Comparison of ENCODE assay signal across 8 mouse cellular contexts in genomic region chr14:55660636-55661035, GRCm38 (mm10). TPM values are rescaled to one million over a fixed set of nuclear protein-coding genes. Genes with fewer than 3 reads are reported as not detected.
DNase-seq lines count a peak whose midpoint lies in the region; ATAC-seq and TF ChIP-seq lines count a peak whose summit lies in the region.

No protein-coding gene starts in this region.

- H3K4me3 ChIP-seq in heart, embryonic 10.5 days, result peak overlapping the region; percentile 80
- H3K4me3 ChIP-seq in CH12.LX (replicated peaks in 1 of 3; ENCODE audit: low read depth in 2 of 3, low read length in 2 of 3, poor library complexity in 1 of 3), result peak overlapping the region in 2 of 3 experiments; percentile 70 to 79
- peak overlapping the region; percentile 69 for H3K4me3 ChIP-seq in forebrain, embryonic 12.5 days (replicated peaks)
- H3K4me3 ChIP-seq in liver, embryonic 11.5 days (ENCODE audit: low read depth, low read length), result peak overlapping the region; percentile 71
- H3K4me3 ChIP-seq in left cerebral cortex, adult 2 months, result no peak overlapping the region; the same call in 1 of the 2 replicates

- no peak for DNase-seq in heart, embryonic 10.5 days (ENCODE audit: low spot score)
- no peak for DNase-seq in heart, adult 9 months (ENCODE audit: low spot score in 2 of 2)
- no peak for DNase-seq in CH12.LX (ENCODE audit: extremely low read depth)
- DNase-seq in liver, embryonic 11.5 days (ENCODE audit: low spot score), result no peak
- DNase-seq in Muller cell, postnatal 12 days (ENCODE audit: inconsistent ontology term), result no peak
- no peak for DNase-seq in layer of hippocampus, postnatal 10 days (ENCODE audit: low spot score in 2 of 2)
- no peak for DNase-seq in left cerebral cortex, adult 2 months (ENCODE audit: extremely low spot score in 1 of 2, low spot score in 2 of 2)

- H3K9ac ChIP-seq in CH12.LX (ENCODE audit: insufficient read depth, low read depth), result no peak overlapping the region
- H3K9ac ChIP-seq in forebrain, embryonic 12.5 days, result no peak overlapping the region
- no peak overlapping the region for H3K9ac ChIP-seq in liver, embryonic 11.5 days (ENCODE audit: low read depth, low read length)

- no peak for TF ChIP-seq EP300 in CH12.LX (IDR thresholded peaks at IDR 0.05; ENCODE audit: low read length)

- ATAC-seq in forebrain, embryonic 12.5 days (ENCODE audit: low FRiP score), result no peak; the same call in 1 of the 2 replicates
- peak; percentile 13; the same call in 1 of the 2 replicates for ATAC-seq in liver, embryonic 11.5 days (replicated peaks; ENCODE audit: low FRiP score)

- peaks cover 44% of the 10 kb centered on the region for H3K36me3 ChIP-seq in heart, embryonic 10.5 days
- H3K36me3 ChIP-seq in CH12.LX (replicated peaks in 1 of 2; ENCODE audit: control insufficient read depth in 1 of 2, insufficient read depth in 1 of 2, low read length in 1 of 2), result peaks cover 21 to 62% of the 10 kb centered on the region in 2 experiments
- H3K36me3 ChIP-seq in forebrain, embryonic 12.5 days (replicated peaks), result peaks cover 34% of the 10 kb centered on the region
- peaks cover 10% of the 10 kb centered on the region; the same call in 1 of the 2 replicates for H3K36me3 ChIP-seq in liver, embryonic 11.5 days (ENCODE audit: control insufficient read depth, insufficient read depth, low read length)

- dilution Hi-C loops in CH12.LX (cut with MboI; ENCODE audit: extremely low pct_ligation_motif_present, extremely low pct_unique_long_range_greater_than_20kb, low sequenced_read_pairs), result no loop called here

- peaks cover 12% of the 10 kb centered on the region; the same call in 1 of the 2 replicates for H3K4me1 ChIP-seq in heart, embryonic 10.5 days
- H3K4me1 ChIP-seq in CH12.LX (ENCODE audit: control insufficient read depth in 1 of 2, insufficient read depth in 2 of 2), result peaks cover 0 to 16% of the 10 kb centered on the region in 2 experiments; a peak in 2 of 4 replicates
- peaks cover 13% of the 10 kb centered on the region for H3K4me1 ChIP-seq in forebrain, embryonic 12.5 days
- H3K4me1 ChIP-seq in liver, embryonic 11.5 days (replicated peaks; ENCODE audit: control insufficient read depth, insufficient read depth, low read length), result peaks cover 8% of the 10 kb centered on the region; the same call in 1 of the 2 replicates

- H3K4me2 ChIP-seq in CH12.LX (ENCODE audit: insufficient read depth, low read depth, poor library complexity, severe bottlenecking), result no peak overlapping the region; the same call in 1 of the 2 replicates
- peak overlapping the region; percentile 58; the same call in 1 of the 2 replicates for H3K4me2 ChIP-seq in forebrain, embryonic 12.5 days
- H3K4me2 ChIP-seq in liver, embryonic 11.5 days, result peak overlapping the region; percentile 64

- H3K9me3 ChIP-seq in heart, embryonic 10.5 days, result no peaks in the 10 kb centered on the region
- H3K9me3 ChIP-seq in CH12.LX (replicated peaks; ENCODE audit: low read length), result no peaks in the 10 kb centered on the region
- no peaks in the 10 kb centered on the region for H3K9me3 ChIP-seq in forebrain, embryonic 12.5 days
- H3K9me3 ChIP-seq in liver, embryonic 11.5 days (ENCODE audit: control insufficient read depth, low read length), result no peaks in the 10 kb centered on the region

- TF ChIP-seq CTCF in CH12.LX (conservative IDR thresholded peaks at IDR 0.05 in 1 of 2, IDR thresholded peaks at IDR 0.05 in 1 of 2; ENCODE audit: low read depth in 2 of 2, low read length in 2 of 2), result no peak
- TF ChIP-seq CTCF in left cerebral cortex, adult 2 months (IDR thresholded peaks at IDR 0.05), result no peak

- H3K27me3 ChIP-seq in heart, embryonic 10.5 days (ENCODE audit: insufficient read depth, poor library complexity, severe bottlenecking), result no peaks in the 10 kb centered on the region
- H3K27me3 ChIP-seq in CH12.LX (replicated peaks), result no peaks in the 10 kb centered on the region
- no peaks in the 10 kb centered on the region for H3K27me3 ChIP-seq in forebrain, embryonic 12.5 days
- H3K27me3 ChIP-seq in liver, embryonic 11.5 days (replicated peaks; ENCODE audit: control insufficient read depth, insufficient read depth, low read length), result no peaks in the 10 kb centered on the region

- TF ChIP-seq RAD21 in CH12.LX (IDR thresholded peaks at IDR 0.05; ENCODE audit: low read depth, low read length), result no peak

- no peak for TF ChIP-seq POLR2A in CH12.LX (IDR thresholded peaks at IDR 0.05; ENCODE audit: low read depth, low read length)

- WGBS in heart, embryonic 10.5 days, result 50% methylated on average over 2 of the region's 2 CpGs
- 38% methylated on average over 2 of the region's 2 CpGs for whole genome bisulfite sequencing in forebrain, embryonic 12.5 days
- WGBS in liver, embryonic 11.5 days, result 59% methylated on average over 2 of the region's 2 CpGs

- peaks cover 6% of the 10 kb centered on the region for H3K79me2 ChIP-seq in CH12.LX (replicated peaks; ENCODE audit: control insufficient read depth, extremely low read depth, insufficient read depth, poor library complexity, severe bottlenecking)

- intact Hi-C loops in left cerebral cortex, adult 2 months (cut with DNase I), result loop anchor here (1.0 kb wide), 1 partner anchor 11 kb away; the partner anchor contains the start of gene Gmpr2

- H3K27ac ChIP-seq in heart, embryonic 10.5 days, result no peak overlapping the region
- H3K27ac ChIP-seq in CH12.LX (ENCODE audit: insufficient read depth, low read depth), result no peak overlapping the region
- H3K27ac ChIP-seq in forebrain, embryonic 12.5 days, result 0 out of 2 replicates have a peak overlapping the region, but pooled peaks have one; percentile 5
- no peak overlapping the region for H3K27ac ChIP-seq in liver, embryonic 11.5 days (ENCODE audit: low read depth, low read length)
- no peak overlapping the region for H3K27ac ChIP-seq in left cerebral cortex, adult 2 months

- in situ Hi-C loops in CH12.LX (cut with MboI; ENCODE audit: low pct_ligation_motif_present, low pct_unique_long_range_greater_than_20kb, low sequenced_read_pairs), result no loop called here

TF ChIP-seq in CH12.LX, 34 proteins besides CTCF, POLR2A, EP300 and RAD21 (continues in another document):
- no peak for TF ChIP-seq ZKSCAN1 (IDR thresholded peaks at IDR 0.05; ENCODE audit: borderline replicate concordance, low read depth, low read length)
- no peak for TF ChIP-seq JUND (conservative IDR thresholded peaks at IDR 0.05; ENCODE audit: low read depth, low read length)
- 0 out of 2 replicates have a peak, but pooled peaks have one; percentile 44 for TF ChIP-seq CHD2 (IDR thresholded peaks at IDR 0.05; ENCODE audit: low read length)
- TF ChIP-seq SIN3A (IDR thresholded peaks at IDR 0.05; ENCODE audit: low read length), result no peak; the same call in 1 of the 2 replicates
- no peak for TF ChIP-seq GABPA (IDR thresholded peaks at IDR 0.05; ENCODE audit: insufficient replicate concordance, low read depth, low read length)

RNA-seq across cellular contexts. Expression of gene Mdp1, which starts 0.3 kb away (rescaled TPM):
- polyA plus RNA-seq in heart, embryonic 10.5 days (2016; fragmentation: Nextera tagmentation; extraction: Ambion mirVana), result 71.6 and 79.7 TPM in 2 replicates
- 25.1 and 25.6 TPM in 2 replicates for total RNA-seq in CH12.LX (2012; rRNA removed)
- 30.9 and 39.0 TPM in 2 replicates for total RNA-seq in CH12.LX (2014; rRNA removed)
- 23.4 and 26.0 TPM in 2 replicates for polyA plus RNA-seq in CH12.LX (2012; ENCODE audit: insufficient read length, low read depth)
- polyA plus RNA-seq in forebrain, embryonic 12.5 days (2016; fragmentation: Nextera tagmentation; extraction: Ambion mirVana), result 60.5 and 64.5 TPM in 2 replicates
- polyA plus RNA-seq in liver, embryonic 11.5 days (2014; fragmentation: Nextera tagmentation; extraction: Ambion mirVana), result 40.2 and 43.8 TPM in 2 replicates
- 10 to 100 TPM; 47.8 to 50.0 TPM for total RNA-seq in layer of hippocampus, postnatal 10 days (2021)
- total RNA-seq in left cerebral cortex, adult 2 months (2021), result 10 to 100 TPM; 40.6 to 41.6 TPM

RNA-seq across cellular contexts. Expression of gene Tssk4, which starts 10.7 kb away (rescaled TPM):
- polyA plus RNA-seq in heart, embryonic 10.5 days (2016; fragmentation: Nextera tagmentation; extraction: Ambion mirVana), result 0.27 and 0.57 TPM in 2 replicates
- total RNA-seq in CH12.LX (2012; rRNA removed) (0.29 and 0.30 TPM in 2 replicates), CH12.LX (2014; rRNA removed) (0.14 TPM in 1 of 2 replicates, not detected in the other)
- polyA plus RNA-seq in CH12.LX (2012; ENCODE audit: insufficient read length, low read depth), result 0.26 and 0.31 TPM in 2 replicates
- polyA plus RNA-seq in forebrain, embryonic 12.5 days (2016; fragmentation: Nextera tagmentation; extraction: Ambion mirVana), result 0.65 and 0.68 TPM in 2 replicates
- polyA plus RNA-seq in liver, embryonic 11.5 days (2014; fragmentation: Nextera tagmentation; extraction: Ambion mirVana), result 0.47 and 0.49 TPM in 2 replicates
- total RNA-seq in layer of hippocampus, postnatal 10 days (2021), result 1 to 10 TPM; 1.3 to 1.5 TPM
- 1 to 10 TPM in 1 of 2 experiments, under 1 TPM in 1; 0.91 to 1.2 TPM for total RNA-seq in left cerebral cortex, adult 2 months (2021)

RNA-seq across cellular contexts. Expression of gene Gmpr2, which starts 11.1 kb away (rescaled TPM):
- polyA plus RNA-seq in heart, embryonic 10.5 days (2016; fragmentation: Nextera tagmentation; extraction: Ambion mirVana), result 50.8 and 58.8 TPM in 2 replicates
- total RNA-seq in CH12.LX (2012; rRNA removed) (34.3 and 37.3 TPM in 2 replicates), CH12.LX (2014; rRNA removed) (51.3 and 54.9 TPM in 2 replicates)
- 34.7 and 44.3 TPM in 2 replicates for polyA plus RNA-seq in CH12.LX (2012; ENCODE audit: insufficient read length, low read depth)
- polyA plus RNA-seq in forebrain, embryonic 12.5 days (2016; fragmentation: Nextera tagmentation; extraction: Ambion mirVana), result 59.3 and 63.5 TPM in 2 replicates
- polyA plus RNA-seq in liver, embryonic 11.5 days (2014; fragmentation: Nextera tagmentation; extraction: Ambion mirVana), result 54.9 and 58.0 TPM in 2 replicates
- total RNA-seq in layer of hippocampus, postnatal 10 days (2021), result 10 to 100 TPM; 29.1 TPM
- total RNA-seq in left cerebral cortex, adult 2 months (2021), result 10 to 100 TPM; 21.1 to 23.2 TPM

RNA-seq across cellular contexts. Expression of gene Nedd8, which starts 11.3 kb away (rescaled TPM):
- polyA plus RNA-seq in heart, embryonic 10.5 days (2016; fragmentation: Nextera tagmentation; extraction: Ambion mirVana), result 543 and 573 TPM in 2 replicates
- total RNA-seq in CH12.LX (2012; rRNA removed) (378 and 515 TPM in 2 replicates), CH12.LX (2014; rRNA removed) (272 and 276 TPM in 2 replicates)
- polyA plus RNA-seq in CH12.LX (2012; ENCODE audit: insufficient read length, low read depth), result 513 and 653 TPM in 2 replicates
- 577 and 583 TPM in 2 replicates for polyA plus RNA-seq in forebrain, embryonic 12.5 days (2016; fragmentation: Nextera tagmentation; extraction: Ambion mirVana)
- 489 and 507 TPM in 2 replicates for polyA plus RNA-seq in liver, embryonic 11.5 days (2014; fragmentation: Nextera tagmentation; extraction: Ambion mirVana)
- total RNA-seq in layer of hippocampus, postnatal 10 days (2021), result 100 to 1,000 TPM; 320 to 339 TPM
- 100 to 1,000 TPM; 294 to 309 TPM for total RNA-seq in left cerebral cortex, adult 2 months (2021)

RNA-seq across cellular contexts. Expression of gene Tm9sf1, which starts 17.0 kb away (rescaled TPM):
- polyA plus RNA-seq in heart, embryonic 10.5 days (2016; fragmentation: Nextera tagmentation; extraction: Ambion mirVana), result 91.6 and 96.4 TPM in 2 replicates
- total RNA-seq in CH12.LX (2012; rRNA removed) (51.3 and 57.8 TPM in 2 replicates), CH12.LX (2014; rRNA removed) (36.1 and 39.5 TPM in 2 replicates)
- 58.0 and 65.3 TPM in 2 replicates for polyA plus RNA-seq in CH12.LX (2012; ENCODE audit: insufficient read length, low read depth)
- 68.7 and 73.4 TPM in 2 replicates for polyA plus RNA-seq in forebrain, embryonic 12.5 days (2016; fragmentation: Nextera tagmentation; extraction: Ambion mirVana)
- polyA plus RNA-seq in liver, embryonic 11.5 days (2014; fragmentation: Nextera tagmentation; extraction: Ambion mirVana), result 79.8 and 83.8 TPM in 2 replicates
- total RNA-seq in layer of hippocampus, postnatal 10 days (2021), result 10 to 100 TPM; 42.0 to 55.9 TPM
- 10 to 100 TPM; 37.8 to 41.0 TPM for total RNA-seq in left cerebral cortex, adult 2 months (2021)
